Mouse (Mus musculus): ENCODE data around the gene Cd164l2. TPM values are rescaled to one million over a fixed set of nuclear protein-coding genes. Genes with fewer than 3 reads are reported as not detected.

Cd164l2 gene
- total and polyA plus RNA-seq, 3 experiments, result not detected

DNA sequence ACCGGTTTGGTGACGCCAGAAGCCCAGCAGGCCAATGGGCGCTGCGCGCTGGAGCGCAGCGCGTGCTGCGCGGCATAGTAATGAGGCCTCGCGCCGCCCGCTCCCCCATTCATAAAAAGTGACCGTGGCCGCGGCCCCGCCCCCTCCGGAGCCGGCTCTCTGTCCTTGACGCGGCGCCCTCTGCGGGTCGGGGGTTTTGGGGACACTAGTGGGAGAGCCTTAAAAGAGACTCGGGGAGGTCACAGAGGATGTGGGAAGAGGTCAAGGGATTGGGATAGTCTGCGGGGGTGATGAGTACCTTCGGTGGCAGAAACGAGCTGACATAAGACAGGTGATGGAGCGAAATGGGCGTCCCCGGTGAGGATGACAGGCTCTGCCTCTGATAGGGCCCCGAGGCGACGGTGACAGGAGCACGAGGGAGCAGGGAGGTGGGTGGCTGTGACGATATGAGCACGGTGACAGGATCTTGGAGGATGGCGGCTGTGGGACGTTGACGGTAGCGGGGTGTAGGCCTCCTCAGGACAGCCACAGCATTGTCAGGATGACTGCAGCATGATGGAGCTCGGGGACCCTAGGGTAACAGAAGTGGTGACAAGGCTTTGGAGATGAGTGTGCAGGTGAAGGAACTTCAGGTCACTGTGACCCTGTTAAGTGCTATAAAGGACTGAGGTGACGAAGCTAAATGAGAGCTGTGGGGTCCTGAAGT lies 784 bp downstream of the Cd164l2 start:
- TF ChIP-seq POLR2AphosphoS5 (IDR thresholded peaks at IDR 0.05; ENCODE audit: insufficient replicate concordance, low read depth, low read length) (no peak), TAL1 (conservative IDR thresholded peaks at IDR 0.05; ENCODE audit: low read depth, low read length) (no peak), CTCF (IDR thresholded peaks at IDR 0.05; ENCODE audit: low read depth, low read length) (no peak), GATA2 (IDR thresholded peaks at IDR 0.05; ENCODE audit: borderline replicate concordance, low read depth, low read length) (no peak), GATA1 (IDR thresholded peaks at IDR 0.05; ENCODE audit: borderline replicate concordance, low read length) (no peak)
- H3K36me3 ChIP-seq (replicated peaks), result no peaks in the 10 kb centered on the region
- H3K9me3 ChIP-seq (replicated peaks), result no peaks in the 10 kb centered on the region
- H3K4me1 ChIP-seq (ENCODE audit: insufficient read depth, low read depth, low read length), result peaks cover 38% of the 10 kb centered on the region
- H3K4me3 ChIP-seq (ENCODE audit: low read depth, low read length), result peak overlapping the region; percentile 72
- peaks cover 63% of the 10 kb centered on the region for H3K27me3 ChIP-seq (ENCODE audit: insufficient read depth, low read length)
- peak; percentile 73 for ATAC-seq (ENCODE audit: extremely low read depth, insufficient number of reproducible peaks, low FRiP score, poor library complexity, severe bottlenecking)
- peak; percentile 68 for DNase-seq (ENCODE audit: low spot score)

DNA sequence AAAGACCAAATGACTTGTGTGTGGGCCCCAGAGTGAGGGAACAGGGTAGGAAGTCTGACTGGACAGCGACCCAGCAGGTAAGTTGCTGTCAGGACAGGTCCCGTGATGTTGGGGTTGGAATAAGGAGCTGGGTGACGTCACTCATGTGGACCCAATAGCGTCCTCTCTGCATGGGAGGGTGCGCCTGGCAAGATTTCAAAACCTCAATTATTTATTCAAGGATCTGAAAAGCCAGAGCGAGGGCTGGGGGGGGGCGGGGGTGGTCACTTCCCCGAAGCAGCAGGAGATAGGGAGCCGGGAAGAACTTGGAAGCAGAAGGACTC lies 1.3 kb downstream of the Cd164l2 start:
- Histone ChIP-seq H3K4me3 (ENCODE audit: low read depth, low read length) (peak overlapping the region; percentile 72; the same call in 1 of the 2 replicates), H3K36me3 (replicated peaks) (no peaks in the 10 kb centered on the region), H3K9me3 (replicated peaks) (no peaks in the 10 kb centered on the region), H3K4me1 (ENCODE audit: insufficient read depth, low read depth, low read length) (peaks cover 43% of the 10 kb centered on the region), H3K27me3 (ENCODE audit: insufficient read depth, low read length) (peaks cover 60% of the 10 kb centered on the region)
- TF ChIP-seq TAL1 (conservative IDR thresholded peaks at IDR 0.05; ENCODE audit: low read depth, low read length) (no peak), POLR2AphosphoS5 (IDR thresholded peaks at IDR 0.05; ENCODE audit: insufficient replicate concordance, low read depth, low read length) (no peak), GATA2 (IDR thresholded peaks at IDR 0.05; ENCODE audit: borderline replicate concordance, low read depth, low read length) (no peak), CTCF (IDR thresholded peaks at IDR 0.05; ENCODE audit: low read depth, low read length) (no peak), GATA1 (IDR thresholded peaks at IDR 0.05; ENCODE audit: borderline replicate concordance, low read length) (no peak)
- no peak for DNase-seq (ENCODE audit: low spot score)
- no peak for ATAC-seq (ENCODE audit: extremely low read depth, insufficient number of reproducible peaks, low FRiP score, poor library complexity, severe bottlenecking)

DNA sequence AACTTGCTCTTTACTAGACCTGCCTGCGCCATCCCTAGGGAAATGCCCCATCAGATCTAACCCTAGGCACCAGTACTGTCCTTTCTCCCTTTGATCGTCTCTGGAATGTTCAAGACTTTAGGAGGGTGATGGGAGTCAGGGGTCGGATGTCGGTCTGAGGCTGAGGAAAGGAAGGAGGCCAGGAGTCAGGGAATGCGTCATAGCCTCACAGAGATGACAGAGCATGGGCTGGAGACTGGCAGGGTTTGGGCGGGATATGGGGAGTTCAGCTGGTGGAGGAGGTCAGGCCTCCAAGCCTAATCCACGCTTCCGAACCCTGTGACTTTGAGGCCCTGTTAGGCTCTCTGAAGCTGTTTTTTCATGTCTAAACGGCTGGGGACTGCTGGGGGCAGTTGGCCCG lies 1.7 kb downstream of the Cd164l2 start:
- DNase-seq (ENCODE audit: low spot score) (no peak), ATAC-seq (ENCODE audit: extremely low read depth, insufficient number of reproducible peaks, low FRiP score, poor library complexity, severe bottlenecking) (no peak)
- Histone ChIP-seq H3K27me3 (ENCODE audit: insufficient read depth, low read length) (peaks cover 55% of the 10 kb centered on the region), H3K36me3 (replicated peaks) (no peaks in the 10 kb centered on the region), H3K9me3 (replicated peaks) (no peaks in the 10 kb centered on the region), H3K4me1 (ENCODE audit: insufficient read depth, low read depth, low read length) (peaks cover 47% of the 10 kb centered on the region), H3K4me3 (ENCODE audit: low read depth, low read length) (no peak overlapping the region)
- TF ChIP-seq TAL1 (conservative IDR thresholded peaks at IDR 0.05; ENCODE audit: low read depth, low read length) (no peak), GATA2 (IDR thresholded peaks at IDR 0.05; ENCODE audit: borderline replicate concordance, low read depth, low read length) (no peak), GATA1 (IDR thresholded peaks at IDR 0.05; ENCODE audit: borderline replicate concordance, low read length) (no peak), POLR2AphosphoS5 (IDR thresholded peaks at IDR 0.05; ENCODE audit: insufficient replicate concordance, low read depth, low read length) (no peak), CTCF (IDR thresholded peaks at IDR 0.05; ENCODE audit: low read depth, low read length) (no peak)

DNA sequence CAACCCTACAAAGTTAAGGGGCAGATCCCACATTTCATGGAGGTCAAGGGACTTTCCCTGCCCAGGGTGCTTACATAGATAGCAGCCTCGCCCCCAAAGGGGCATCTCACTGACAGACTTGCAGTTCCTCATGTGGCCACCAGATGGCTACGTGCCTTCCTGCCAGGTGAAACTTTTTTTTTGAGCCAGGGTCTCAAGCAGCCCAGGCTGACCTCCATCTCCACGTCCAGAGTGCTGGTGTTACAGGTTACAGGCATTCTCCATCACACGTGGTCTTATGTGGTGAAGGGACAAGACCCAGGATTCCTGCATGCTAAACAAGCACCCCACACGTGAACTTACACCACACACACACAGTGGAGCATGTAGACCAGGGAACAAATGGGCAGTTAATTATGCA lies 5.7 kb downstream of the Cd164l2 start:
- Histone ChIP-seq H3K4me3 (ENCODE audit: low read depth, low read length) (no peak overlapping the region), H3K36me3 (replicated peaks) (no peaks in the 10 kb centered on the region), H3K9me3 (replicated peaks) (no peaks in the 10 kb centered on the region), H3K27me3 (ENCODE audit: insufficient read depth, low read length) (peaks cover 47% of the 10 kb centered on the region), H3K4me1 (ENCODE audit: insufficient read depth, low read depth, low read length) (peaks cover 55% of the 10 kb centered on the region)
- DNase-seq (ENCODE audit: low spot score), result peak; percentile 53
- TF ChIP-seq POLR2AphosphoS5 (IDR thresholded peaks at IDR 0.05; ENCODE audit: insufficient replicate concordance, low read depth, low read length), result no peak
- TF ChIP-seq CTCF (IDR thresholded peaks at IDR 0.05; ENCODE audit: low read depth, low read length), result peak; percentile 97
- no peak for TF ChIP-seq GATA2 (IDR thresholded peaks at IDR 0.05; ENCODE audit: borderline replicate concordance, low read depth, low read length)
- TF ChIP-seq GATA1 (IDR thresholded peaks at IDR 0.05; ENCODE audit: borderline replicate concordance, low read length), result no peak
- no peak; the same call in 1 of the 2 replicates for ATAC-seq (ENCODE audit: extremely low read depth, insufficient number of reproducible peaks, low FRiP score, poor library complexity, severe bottlenecking)

DNA sequence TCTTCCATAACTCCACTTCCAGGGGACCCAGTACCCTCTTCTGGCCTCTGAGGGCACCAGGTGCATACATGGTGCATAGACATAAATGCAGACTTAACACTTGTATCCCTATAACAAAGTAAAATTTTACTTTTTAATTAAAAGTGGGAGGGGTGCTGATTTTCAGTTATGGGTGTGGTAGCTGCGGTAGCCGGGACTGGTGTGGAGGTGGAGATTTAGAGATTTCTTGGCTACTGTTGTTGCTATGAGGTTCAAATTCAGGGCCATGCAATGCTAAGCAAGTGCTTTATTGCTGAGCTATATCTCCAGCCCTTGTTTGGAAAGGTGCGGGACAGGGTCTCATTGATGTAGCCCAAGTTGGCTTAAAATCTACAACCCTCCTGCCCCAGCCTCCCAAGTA lies 6.8 kb downstream of the Cd164l2 start:
- TF ChIP-seq TAL1 (conservative IDR thresholded peaks at IDR 0.05; ENCODE audit: low read depth, low read length) (no peak), POLR2AphosphoS5 (IDR thresholded peaks at IDR 0.05; ENCODE audit: insufficient replicate concordance, low read depth, low read length) (no peak), GATA2 (IDR thresholded peaks at IDR 0.05; ENCODE audit: borderline replicate concordance, low read depth, low read length) (no peak), CTCF (IDR thresholded peaks at IDR 0.05; ENCODE audit: low read depth, low read length) (no peak), GATA1 (IDR thresholded peaks at IDR 0.05; ENCODE audit: borderline replicate concordance, low read length) (no peak)
- H3K4me3 ChIP-seq (ENCODE audit: low read depth, low read length), result no peak overlapping the region
- no peak for DNase-seq (ENCODE audit: low spot score)
- H3K36me3 ChIP-seq (replicated peaks), result no peaks in the 10 kb centered on the region
- ATAC-seq (ENCODE audit: extremely low read depth, insufficient number of reproducible peaks, low FRiP score, poor library complexity, severe bottlenecking), result no peak
- no peaks in the 10 kb centered on the region for H3K9me3 ChIP-seq (replicated peaks)
- peaks cover 50% of the 10 kb centered on the region for H3K4me1 ChIP-seq (ENCODE audit: insufficient read depth, low read depth, low read length)
- H3K27me3 ChIP-seq (ENCODE audit: insufficient read depth, low read length), result peaks cover 47% of the 10 kb centered on the region

DNA sequence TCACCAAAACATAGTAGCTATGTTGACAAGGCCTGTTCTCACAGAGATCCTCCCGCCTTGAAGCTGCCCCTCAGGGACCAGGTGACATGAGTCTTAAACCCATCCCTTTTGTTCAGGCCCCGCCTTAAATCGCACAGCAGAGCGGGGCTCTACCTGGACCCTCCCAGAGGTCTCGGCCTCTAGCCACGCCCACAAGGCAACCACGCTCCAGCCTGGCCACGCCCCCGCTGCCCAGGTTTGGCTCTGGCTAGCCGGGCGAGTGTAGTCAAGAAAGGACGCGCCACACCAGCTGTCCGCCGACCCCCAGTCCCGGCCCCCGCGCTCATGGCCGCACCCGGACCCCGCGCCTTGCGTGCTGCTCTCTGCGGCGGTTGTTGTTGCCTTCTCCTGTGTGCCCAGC lies 8.7 kb downstream of the Cd164l2 start:
- DNase-seq (ENCODE audit: low spot score) (no peak), ATAC-seq (ENCODE audit: extremely low read depth, insufficient number of reproducible peaks, low FRiP score, poor library complexity, severe bottlenecking) (no peak)
- peaks cover 55% of the 10 kb centered on the region for H3K4me1 ChIP-seq (ENCODE audit: insufficient read depth, low read depth, low read length)
- peaks cover 57% of the 10 kb centered on the region for H3K27me3 ChIP-seq (ENCODE audit: insufficient read depth, low read length)
- no peaks in the 10 kb centered on the region for H3K9me3 ChIP-seq (replicated peaks)
- TF ChIP-seq TAL1 (conservative IDR thresholded peaks at IDR 0.05; ENCODE audit: low read depth, low read length) (no peak), CTCF (IDR thresholded peaks at IDR 0.05; ENCODE audit: low read depth, low read length) (no peak), POLR2AphosphoS5 (IDR thresholded peaks at IDR 0.05; ENCODE audit: insufficient replicate concordance, low read depth, low read length) (no peak), GATA1 (IDR thresholded peaks at IDR 0.05; ENCODE audit: borderline replicate concordance, low read length) (no peak), GATA2 (IDR thresholded peaks at IDR 0.05; ENCODE audit: borderline replicate concordance, low read depth, low read length) (no peak)
- H3K4me3 ChIP-seq (ENCODE audit: low read depth, low read length), result peak overlapping the region; percentile 16; the same call in 1 of the 2 replicates
- H3K36me3 ChIP-seq (replicated peaks), result no peaks in the 10 kb centered on the region
